Mouse (Mus musculus): ENCODE results near the gene Pfkfb3.

- no peak for TF ChIP-seq POLR2A (IDR thresholded peaks at IDR 0.05; ENCODE audit: extremely low read depth, insufficient read depth, low read length)
- TF ChIP-seq CTCF (IDR thresholded peaks at IDR 0.05; ENCODE audit: low read depth, low read length): no peak
Observed at GRCm38 (mm10) chr2:11548508-11548907, 5.4 kb downstream of the Pfkfb3 start.
